Mouse (Mus musculus) bone marrow macrophage, adult 2 months (primary cell): Measurements from ENCODE around the gene Mboat2.

ENCODE experiments used
- CTCF ChIP-seq: IDR thresholded peaks from 2 replicates; pipeline ENCODE4 v1.5.1; 2012; ENCODE audit warnings: low read depth, mild to moderate bottlenecking, low read length, moderate library complexity
- POLR2A ChIP-seq: IDR thresholded peaks from 2 replicates; pipeline ENCODE4 v1.6.1; 2012; ENCODE audit warnings: mild to moderate bottlenecking, low read depth, low read length, borderline replicate concordance

- TF ChIP-seq CTCF, result no peak
- no peak for TF ChIP-seq POLR2A
Measured at GRCm38 (mm10) chr12:24872689-24873088, 42.0 kb downstream of the Mboat2 start.
